ENCODE assay signal across 9 mouse cellular contexts in the genomic region with DNA sequence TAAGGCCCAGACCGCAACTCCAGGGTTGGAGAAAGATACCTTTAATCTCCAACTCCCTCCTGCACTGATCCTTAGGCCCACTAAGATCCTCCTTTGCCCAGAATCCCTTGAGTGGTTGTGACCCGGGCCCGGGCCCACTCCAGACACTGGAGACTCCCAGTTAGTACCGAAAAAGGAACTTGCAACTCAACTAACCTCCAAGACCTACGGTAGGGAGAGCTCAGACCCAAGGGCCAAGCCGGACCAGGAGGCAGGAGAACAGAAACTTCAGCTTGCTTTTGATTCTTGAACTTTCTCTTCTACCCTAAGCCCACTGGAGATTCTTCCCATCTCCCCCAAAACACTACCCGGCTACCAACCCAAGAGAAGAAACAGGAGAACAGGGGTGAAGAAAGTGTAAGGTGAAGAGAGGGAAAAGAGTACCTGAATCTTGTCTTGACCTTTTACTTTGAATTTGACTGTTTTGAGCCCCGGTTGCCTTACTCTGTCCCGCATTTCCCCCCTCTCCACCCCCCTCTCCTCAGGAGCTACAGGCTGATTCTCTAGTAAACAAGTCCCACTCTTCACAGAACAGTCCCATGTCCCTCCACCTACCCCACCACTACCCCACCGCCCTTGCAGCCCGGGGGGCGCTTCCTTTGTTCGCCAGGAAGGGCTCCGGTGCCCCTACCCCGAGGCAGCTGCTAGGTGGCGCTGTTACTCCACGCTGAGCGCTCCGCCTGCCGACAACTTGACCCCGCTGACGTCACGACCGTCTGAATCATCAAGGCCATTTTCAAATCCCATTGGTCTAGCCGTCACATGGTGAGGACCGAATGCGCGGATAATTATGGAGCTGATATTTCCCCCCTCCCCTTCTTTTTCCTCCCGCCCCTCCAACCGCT. TPM values are rescaled to one million over a fixed set of nuclear protein-coding genes. Genes with fewer than 3 reads are reported as not detected.
DNase-seq lines count a peak whose midpoint lies in the region; ATAC-seq and TF ChIP-seq lines count a peak whose summit lies in the region.
"Had no signal": no experiment of that assay in that cellular context is flagged by ENCODE, and none has a peak within 500 bp of the region (broad histone marks: within the 10 kb centered on the region; RNA-seq: fewer than 3 reads in every experiment).

No protein-coding gene starts in this region.

- no peak overlapping the region for H3K4me3 ChIP-seq in cerebellum, adult 2 months (replicated peaks; ENCODE audit: insufficient read depth, low read depth, low read length)
- peak overlapping the region; percentile 9; the same call in 1 of the 2 replicates for H3K4me3 ChIP-seq in lung, embryonic 16.5 days (ENCODE audit: low read length)

- H3K36me3 ChIP-seq in lung, embryonic 16.5 days (ENCODE audit: control insufficient read depth, insufficient read depth, low read length), result no peaks in the 10 kb centered on the region

- TF ChIP-seq CTCF in cerebellum, adult 2 months (IDR thresholded peaks at IDR 0.05; ENCODE audit: borderline replicate concordance, insufficient read depth, low read depth, low read length), result peak; percentile 19; the same call in 1 of the 2 replicates
- TF ChIP-seq CTCF in brain, embryonic 14.5 days (IDR thresholded peaks at IDR 0.05; ENCODE audit: borderline replicate concordance, extremely low read depth, insufficient read depth, insufficient read length), result peak; percentile 71

- H3K27ac ChIP-seq in cerebellum, adult 2 months (ENCODE audit: insufficient read depth, low read length), result no peak overlapping the region
- H3K27ac ChIP-seq in lung, embryonic 16.5 days (ENCODE audit: low read length), result no peak overlapping the region
- H3K27ac ChIP-seq: macrophage had no signal

- no peak overlapping the region for H3K9ac ChIP-seq in lung, embryonic 16.5 days (ENCODE audit: low read length)

- 0 out of 2 replicates have a peak overlapping the region, but pooled peaks have one; percentile 1 for H3K4me2 ChIP-seq in lung, embryonic 16.5 days (ENCODE audit: low read depth, low read length)

- TF ChIP-seq POLR2A in cerebellum, adult 2 months (IDR thresholded peaks at IDR 0.05; ENCODE audit: borderline replicate concordance, insufficient read depth, low read length), result no peak
- TF ChIP-seq POLR2A in brain, embryonic 14.5 days (IDR thresholded peaks at IDR 0.05; ENCODE audit: borderline replicate concordance, extremely low read depth, insufficient read depth, insufficient read length, poor library complexity, severe bottlenecking), result no peak

- H3K4me1 ChIP-seq in cerebellum, adult 2 months (ENCODE audit: control insufficient read depth, insufficient read depth, low read length), result no peaks in the 10 kb centered on the region
- H3K4me1 ChIP-seq in lung, embryonic 16.5 days (replicated peaks; ENCODE audit: control insufficient read depth, insufficient read depth, low read length), result peaks cover 4% of the 10 kb centered on the region; the same call in 1 of the 2 replicates

- peaks cover 23% of the 10 kb centered on the region; the same call in 1 of the 2 replicates for H3K27me3 ChIP-seq in cerebellum, adult 2 months (ENCODE audit: control insufficient read depth, insufficient read depth, low read length)
- peaks cover 96% of the 10 kb centered on the region for H3K27me3 ChIP-seq in lung, embryonic 16.5 days (ENCODE audit: control insufficient read depth, insufficient read depth, low read depth, low read length)

- no peak for DNase-seq in cerebellum, adult 2 months
- DNase-seq in cerebellum, adult 9-10 months, result no peak
- peak; percentile 75 for DNase-seq in brain, embryonic 14.5 days (ENCODE audit: low read depth)
- DNase-seq in gastrocnemius, postnatal 25 days, result peak; percentile 92
- DNase-seq in kidney, adult 11 months, result peak; percentile 93
- peak; percentile 71 for DNase-seq in ovary, postnatal 10 days (ENCODE audit: low spot score)
- DNase-seq in urinary bladder, postnatal 14 days (ENCODE audit: low spot score), result peak; percentile 88

- WGBS in cerebellum, adult 2 months, result 5% methylated on average over 29 of the region's 30 CpGs
- 3% methylated on average over 29 of the region's 30 CpGs for WGBS in lung, embryonic 16.5 days

- H3K9me3 ChIP-seq in lung, embryonic 16.5 days (ENCODE audit: control insufficient read depth, low read length), result no peaks in the 10 kb centered on the region

- ATAC-seq in lung, embryonic 16.5 days (ENCODE audit: low read depth), result peak; percentile 47; the same call in 1 of the 2 replicates

RNA-seq across cellular contexts. Expression of a gene that starts 0.5 kb away (rescaled TPM):
- not detected in 2 replicates for polyA plus RNA-seq in cerebellum, adult 2 months (2012; rRNA removed)
- 0.03 TPM in 1 of 2 replicates, not detected in the other for polyA plus RNA-seq in brain, embryonic 14.5 days (2012; rRNA removed)
- total RNA-seq in gastrocnemius, postnatal 25 days (2021), result 10 to 100 TPM; 61.5 to 69.5 TPM
- polyA plus RNA-seq in lung, embryonic 16.5 days (2015; fragmentation: Nextera tagmentation; extraction: Ambion mirVana), result 0.11 TPM in 1 of 2 replicates, not detected in the other
- polyA plus RNA-seq: macrophage had no signal

RNA-seq across cellular contexts. Expression of a gene that starts 1.1 kb away (rescaled TPM):
- polyA plus RNA-seq in cerebellum, adult 2 months (2012; rRNA removed), result 1.5 and 2.2 TPM in 2 replicates
- 1.0 and 7.0 TPM in 2 replicates for polyA plus RNA-seq in brain, embryonic 14.5 days (2012; rRNA removed)
- total RNA-seq in gastrocnemius, postnatal 25 days (2021), result 1 to 10 TPM; 1.6 to 1.8 TPM
- 0.31 TPM in 2 replicates for polyA plus RNA-seq in lung, embryonic 16.5 days (2015; fragmentation: Nextera tagmentation; extraction: Ambion mirVana)
- polyA plus RNA-seq: macrophage had no signal

RNA-seq across cellular contexts. Expression of a gene that starts 10.1 kb away (rescaled TPM):
- not detected in 2 replicates for polyA plus RNA-seq in cerebellum, adult 2 months (2012; rRNA removed)
- polyA plus RNA-seq in brain, embryonic 14.5 days (2012; rRNA removed), result not detected in 2 replicates
- total RNA-seq in gastrocnemius, postnatal 25 days (2021), result 1 to 10 TPM; 4.6 to 6.5 TPM
- polyA plus RNA-seq in lung, embryonic 16.5 days (2015; fragmentation: Nextera tagmentation; extraction: Ambion mirVana), result not detected in 2 replicates
- polyA plus RNA-seq: macrophage had no signal

RNA-seq across cellular contexts. Expression of a gene that starts 11.9 kb away (rescaled TPM):
- polyA plus RNA-seq in cerebellum, adult 2 months (2012; rRNA removed), result not detected in 2 replicates
- not detected in 2 replicates for polyA plus RNA-seq in brain, embryonic 14.5 days (2012; rRNA removed)
- total RNA-seq in gastrocnemius, postnatal 25 days (2021), result 1 to 10 TPM; 6.2 to 7.2 TPM
- not detected in 2 replicates for polyA plus RNA-seq in lung, embryonic 16.5 days (2015; fragmentation: Nextera tagmentation; extraction: Ambion mirVana)
- polyA plus RNA-seq: macrophage had no signal

RNA-seq across cellular contexts. Expression of a gene that starts 24.3 kb away (rescaled TPM):
- polyA plus RNA-seq in cerebellum, adult 2 months (2012; rRNA removed), result not detected in 2 replicates
- not detected in 2 replicates for polyA plus RNA-seq in brain, embryonic 14.5 days (2012; rRNA removed)
- 1 to 10 TPM; 1.3 to 1.6 TPM for total RNA-seq in gastrocnemius, postnatal 25 days (2021)
- polyA plus RNA-seq in lung, embryonic 16.5 days (2015; fragmentation: Nextera tagmentation; extraction: Ambion mirVana), result 0.10 and 0.30 TPM in 2 replicates
- polyA plus RNA-seq: macrophage had no signal

Comparison
In these comparisons a context has a peak if more than half of its experiments do, and no peak if none do; other contexts are left out.
1. DNase-seq: peak in brain, embryonic 14.5 days (single experiment), gastrocnemius, postnatal 25 days (single experiment), kidney, adult 11 months (single experiment), ovary, postnatal 10 days (single experiment) and urinary bladder, postnatal 14 days (single experiment); none in cerebellum, adult 2 months (0 of 2) and cerebellum, adult 9-10 months (single experiment).